Mouse (Mus musculus): ENCODE data around the gene Mrgprh. TPM values are rescaled to one million over a fixed set of nuclear protein-coding genes. Genes with fewer than 3 reads are reported as not detected.
"Not testable (repeated sequence)": the region's sequence is repeated elsewhere in the genome, so short reads cannot be mapped to it uniquely, and the experiment has no call there.

Gene Mrgprh
- polyA plus RNA-seq, 1 experiment from 2014 or later, result not detected

DNA sequence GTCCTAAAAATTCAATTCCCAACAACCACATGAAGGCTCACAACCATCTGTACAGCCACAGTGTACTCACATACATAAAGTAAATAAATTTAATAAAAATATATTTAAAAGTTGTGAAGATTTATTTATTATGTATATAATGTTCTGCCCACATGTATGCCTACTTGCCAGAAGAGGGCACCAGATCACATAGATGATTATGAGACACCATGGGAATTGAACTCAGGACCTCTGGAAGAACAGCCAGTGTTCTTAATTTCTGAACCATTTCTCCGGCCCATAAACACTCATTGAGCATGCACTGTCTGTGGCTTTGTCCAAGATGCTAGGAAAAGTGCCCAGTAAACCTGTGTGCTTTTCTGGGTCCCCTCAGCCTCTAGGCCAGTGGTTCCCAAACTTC, 5.4 kb downstream of the Mrgprh start:
- Histone ChIP-seq H3K36me3 (ENCODE audit: control insufficient read depth, insufficient read depth, low read length) (no peaks in the 10 kb centered on the region), H3K9ac (ENCODE audit: low read depth, low read length) (no peak overlapping the region), H3K9me3 (ENCODE audit: control insufficient read depth, low read length) (no peaks in the 10 kb centered on the region), H3K27ac (ENCODE audit: low read depth, low read length) (no peak overlapping the region), H3K4me1 (replicated peaks; ENCODE audit: control insufficient read depth, insufficient read depth, low read length) (no peaks in the 10 kb centered on the region), H3K4me3 (ENCODE audit: low read depth, low read length) (no peak overlapping the region), H3K4me2 (no peak overlapping the region), H3K27me3 (replicated peaks; ENCODE audit: control insufficient read depth, insufficient read depth, low read length) (no peaks in the 10 kb centered on the region; the same call in 1 of the 2 replicates)
- no peak for ATAC-seq (replicated peaks; ENCODE audit: low FRiP score)
- WGBS, result 84% methylated on average over 1 of the region's 1 CpGs
- no peak for DNase-seq (ENCODE audit: low spot score)

DNA sequence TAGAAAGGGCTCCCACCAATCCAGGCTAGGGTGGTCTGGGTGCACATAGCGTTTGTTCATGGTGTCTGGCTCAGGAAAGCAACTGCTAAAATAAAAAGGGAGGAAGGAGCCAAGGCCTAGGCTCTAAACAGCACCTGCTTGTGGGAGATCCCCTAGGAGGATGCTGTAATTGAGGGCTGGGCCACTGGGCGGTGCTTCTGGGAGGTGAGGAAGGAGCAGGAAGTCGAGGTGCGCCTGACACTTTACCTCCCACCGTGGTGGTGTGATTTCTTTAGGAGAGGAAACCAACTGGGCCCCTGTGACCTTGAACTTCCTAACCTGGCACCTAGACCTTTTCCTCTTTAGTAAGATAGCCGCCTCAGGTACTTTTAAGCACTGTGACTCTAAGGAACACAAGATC, 10.8 kb downstream of the Mrgprh start:
- ATAC-seq (replicated peaks; ENCODE audit: low FRiP score), result no peak

DNA sequence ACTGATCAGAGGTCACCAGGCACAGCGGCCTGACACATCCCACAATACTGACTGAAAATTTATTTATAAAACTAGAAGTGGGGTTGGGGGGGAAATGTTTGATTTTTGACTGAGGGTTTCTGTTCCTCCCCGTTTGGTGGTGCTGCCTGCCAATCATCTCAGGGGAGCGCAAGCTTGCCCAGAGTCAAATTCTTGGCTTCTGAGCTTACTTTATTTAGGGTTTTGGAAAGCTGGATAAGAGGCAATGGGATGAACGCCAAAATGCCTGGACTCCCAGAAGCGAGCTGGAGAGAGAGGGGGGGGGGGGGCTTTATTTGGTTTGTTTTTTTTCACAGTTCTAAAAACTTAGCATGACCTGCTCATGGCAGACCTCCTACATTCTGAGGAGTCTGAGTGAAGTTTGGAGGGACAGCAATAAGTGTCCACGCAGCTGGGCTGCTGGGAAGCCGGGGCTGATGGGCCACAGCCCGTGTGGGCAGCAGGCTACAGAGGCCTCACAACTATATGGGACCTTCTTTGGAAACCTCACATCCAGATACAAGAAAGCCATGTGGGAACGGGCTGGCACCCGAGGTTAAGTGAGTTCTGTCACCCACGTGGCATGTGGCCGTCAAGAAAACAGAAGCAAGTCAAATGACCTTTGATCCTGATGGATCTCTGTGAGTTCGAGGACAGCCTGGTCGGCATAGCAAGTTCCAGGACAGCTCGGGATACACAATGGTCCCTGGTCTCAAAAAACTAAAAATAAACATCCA, 11.4 kb downstream of the Mrgprh start:
- DNase-seq (ENCODE audit: low spot score) (no peak), ATAC-seq (replicated peaks; ENCODE audit: low FRiP score) (no peak)
- 78% methylated on average over 15 of the region's 15 CpGs for WGBS
- Histone ChIP-seq H3K4me2 (no peak overlapping the region), H3K4me3 (ENCODE audit: low read depth, low read length) (no peak overlapping the region), H3K27ac (ENCODE audit: low read depth, low read length) (no peak overlapping the region), H3K27me3 (replicated peaks; ENCODE audit: control insufficient read depth, insufficient read depth, low read length) (no peaks in the 10 kb centered on the region), H3K4me1 (replicated peaks; ENCODE audit: control insufficient read depth, insufficient read depth, low read length) (no peaks in the 10 kb centered on the region), H3K9me3 (ENCODE audit: control insufficient read depth, low read length) (no peaks in the 10 kb centered on the region), H3K9ac (ENCODE audit: low read depth, low read length) (no peak overlapping the region), H3K36me3 (ENCODE audit: control insufficient read depth, insufficient read depth, low read length) (no peaks in the 10 kb centered on the region)

More for the DNA sequence above, 10.8 kb downstream of the Mrgprh start:
- H3K4me3 ChIP-seq (ENCODE audit: low read depth, low read length), result no peak overlapping the region
- no peaks in the 10 kb centered on the region for H3K27me3 ChIP-seq (replicated peaks; ENCODE audit: control insufficient read depth, insufficient read depth, low read length)
- no peak overlapping the region for H3K9ac ChIP-seq (ENCODE audit: low read depth, low read length)
- H3K4me2 ChIP-seq, result no peak overlapping the region
- no peaks in the 10 kb centered on the region for H3K4me1 ChIP-seq (replicated peaks; ENCODE audit: control insufficient read depth, insufficient read depth, low read length)
- H3K36me3 ChIP-seq (ENCODE audit: control insufficient read depth, insufficient read depth, low read length), result no peaks in the 10 kb centered on the region
- no peak for DNase-seq (ENCODE audit: low spot score)
- WGBS, result 41% methylated on average over 6 of the region's 6 CpGs
- H3K27ac ChIP-seq (ENCODE audit: low read depth, low read length), result no peak overlapping the region
- H3K9me3 ChIP-seq (ENCODE audit: control insufficient read depth, low read length), result no peaks in the 10 kb centered on the region

DNA sequence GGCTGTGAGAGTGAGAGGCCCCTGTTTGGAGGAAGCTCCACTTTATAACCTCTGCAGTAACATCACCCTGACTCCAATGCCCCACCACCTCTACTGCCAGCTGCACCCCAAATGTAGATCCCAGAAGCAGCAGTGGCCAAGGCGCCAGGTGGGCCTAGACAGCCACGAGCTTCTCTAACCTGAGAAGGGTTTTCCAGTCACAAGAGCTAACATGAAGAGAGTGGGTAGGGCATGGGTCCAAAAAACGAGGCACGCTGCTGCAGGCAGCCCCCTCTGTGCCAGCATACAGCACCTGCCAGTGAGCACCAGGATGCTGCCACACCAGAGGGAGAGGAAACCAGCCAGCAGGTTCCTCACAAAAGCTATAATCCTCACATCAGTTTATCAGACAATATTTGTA, 15.2 kb downstream of the Mrgprh start:
- H3K27me3 ChIP-seq (replicated peaks; ENCODE audit: control insufficient read depth, insufficient read depth, low read length), result no peaks in the 10 kb centered on the region
- no peaks in the 10 kb centered on the region for H3K9me3 ChIP-seq (ENCODE audit: control insufficient read depth, low read length)
- ATAC-seq (replicated peaks; ENCODE audit: low FRiP score) (no peak), DNase-seq (ENCODE audit: low spot score) (no peak)
- no peaks in the 10 kb centered on the region for H3K4me1 ChIP-seq (replicated peaks; ENCODE audit: control insufficient read depth, insufficient read depth, low read length)
- no peak overlapping the region for H3K27ac ChIP-seq (ENCODE audit: low read depth, low read length)
- H3K4me3 ChIP-seq (ENCODE audit: low read depth, low read length), result no peak overlapping the region
- 82% methylated on average over 4 of the region's 4 CpGs for WGBS
- no peaks in the 10 kb centered on the region for H3K36me3 ChIP-seq (ENCODE audit: control insufficient read depth, insufficient read depth, low read length)
- H3K9ac ChIP-seq (ENCODE audit: low read depth, low read length), result no peak overlapping the region
- H3K4me2 ChIP-seq, result no peak overlapping the region

DNA sequence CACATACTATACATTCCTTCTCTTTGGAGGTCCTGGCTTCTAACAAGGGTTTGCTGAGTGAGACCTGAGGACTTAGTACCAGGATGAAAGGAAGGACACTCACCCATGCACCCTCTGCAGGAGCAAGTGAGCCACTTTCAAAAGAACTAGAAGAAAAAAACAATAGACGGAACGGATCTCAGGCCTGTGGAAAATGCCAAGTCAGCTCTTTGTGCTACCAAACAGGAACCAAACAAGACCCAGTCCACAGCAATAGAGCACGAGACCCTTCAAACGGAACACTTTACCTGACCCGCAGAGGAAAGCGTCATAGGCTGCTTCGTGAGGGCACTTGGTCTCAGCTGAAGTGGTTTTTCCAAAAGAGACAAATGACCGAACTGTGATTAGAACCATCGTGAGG, 16.2 kb downstream of the Mrgprh start:
- no peak for DNase-seq (ENCODE audit: low spot score)
- no peaks in the 10 kb centered on the region for H3K4me1 ChIP-seq (replicated peaks; ENCODE audit: control insufficient read depth, insufficient read depth, low read length)
- no peak overlapping the region for H3K4me3 ChIP-seq (ENCODE audit: low read depth, low read length)
- 89% methylated on average over 9 of the region's 9 CpGs for WGBS
- ATAC-seq (replicated peaks; ENCODE audit: low FRiP score), result no peak
- H3K4me2 ChIP-seq, result no peak overlapping the region
- no peaks in the 10 kb centered on the region for H3K9me3 ChIP-seq (ENCODE audit: control insufficient read depth, low read length)
- H3K9ac ChIP-seq (ENCODE audit: low read depth, low read length), result no peak overlapping the region
- H3K27me3 ChIP-seq (replicated peaks; ENCODE audit: control insufficient read depth, insufficient read depth, low read length), result no peaks in the 10 kb centered on the region
- no peak overlapping the region for H3K27ac ChIP-seq (ENCODE audit: low read depth, low read length)
- H3K36me3 ChIP-seq (ENCODE audit: control insufficient read depth, insufficient read depth, low read length), result no peaks in the 10 kb centered on the region

DNA sequence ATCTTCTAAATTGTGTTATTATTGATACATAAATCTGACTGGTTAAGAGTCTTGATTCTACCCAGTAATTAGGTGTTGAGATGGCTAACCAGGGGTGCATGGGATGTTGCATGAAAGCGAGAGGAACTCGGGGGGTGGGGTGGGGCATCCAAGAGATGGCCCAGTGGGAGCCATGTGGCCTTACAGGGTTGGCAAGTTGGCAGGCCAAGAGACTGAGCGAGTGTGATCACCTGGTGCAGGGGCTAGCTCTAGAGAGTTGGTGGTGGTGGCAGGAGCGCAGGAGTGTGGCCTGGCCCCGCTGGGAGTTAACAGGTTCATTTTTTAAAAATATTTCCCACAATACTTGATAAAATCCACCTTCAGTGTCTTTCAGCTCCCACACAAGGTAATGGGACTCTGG, 21.8 kb downstream of the Mrgprh start:
- WGBS, result 87% methylated on average over 5 of the region's 5 CpGs
- Histone ChIP-seq H3K9me3 (ENCODE audit: control insufficient read depth, low read length) (no peaks in the 10 kb centered on the region), H3K27ac (ENCODE audit: low read depth, low read length) (no peak overlapping the region), H3K4me2 (no peak overlapping the region), H3K9ac (ENCODE audit: low read depth, low read length) (no peak overlapping the region), H3K4me3 (ENCODE audit: low read depth, low read length) (no peak overlapping the region), H3K27me3 (replicated peaks; ENCODE audit: control insufficient read depth, insufficient read depth, low read length) (no peaks in the 10 kb centered on the region), H3K36me3 (ENCODE audit: control insufficient read depth, insufficient read depth, low read length) (no peaks in the 10 kb centered on the region), H3K4me1 (replicated peaks; ENCODE audit: control insufficient read depth, insufficient read depth, low read length) (no peaks in the 10 kb centered on the region)
- ATAC-seq (replicated peaks; ENCODE audit: low FRiP score) (no peak), DNase-seq (ENCODE audit: low spot score) (no peak)

DNA sequence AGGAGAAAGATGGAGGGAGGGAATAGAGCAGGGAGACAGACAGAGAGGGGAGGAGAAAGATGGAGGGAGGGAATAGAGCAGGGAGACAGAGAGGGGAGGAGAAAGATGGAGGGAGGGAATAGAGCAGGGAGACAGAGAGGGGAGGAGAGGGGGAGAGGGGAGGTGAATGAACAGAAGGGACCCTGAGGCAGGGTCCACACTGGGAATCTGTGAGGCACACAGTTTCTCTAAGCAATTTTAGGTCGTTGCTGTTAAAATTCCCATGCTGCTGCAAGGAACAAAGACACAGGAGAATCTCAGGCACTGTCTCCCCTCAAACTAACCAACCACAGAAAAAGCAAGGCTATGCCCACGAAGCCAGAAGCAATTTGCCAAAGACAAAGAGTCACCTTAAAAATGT, 22.8 kb downstream of the Mrgprh start:
- H3K27me3 ChIP-seq (replicated peaks; ENCODE audit: control insufficient read depth, insufficient read depth, low read length); DNase-seq (ENCODE audit: low spot score); H3K4me1 ChIP-seq (replicated peaks; ENCODE audit: control insufficient read depth, insufficient read depth, low read length); ATAC-seq (replicated peaks; ENCODE audit: low FRiP score); H3K27ac ChIP-seq (ENCODE audit: low read depth, low read length); H3K9ac ChIP-seq (ENCODE audit: low read depth, low read length); H3K4me3 ChIP-seq (ENCODE audit: low read depth, low read length); H3K36me3 ChIP-seq (ENCODE audit: control insufficient read depth, insufficient read depth, low read length); H3K9me3 ChIP-seq (ENCODE audit: control insufficient read depth, low read length); H3K4me2 ChIP-seq: not testable (repeated sequence)
- WGBS, result 50% methylated on average over 2 of the region's 2 CpGs

DNA sequence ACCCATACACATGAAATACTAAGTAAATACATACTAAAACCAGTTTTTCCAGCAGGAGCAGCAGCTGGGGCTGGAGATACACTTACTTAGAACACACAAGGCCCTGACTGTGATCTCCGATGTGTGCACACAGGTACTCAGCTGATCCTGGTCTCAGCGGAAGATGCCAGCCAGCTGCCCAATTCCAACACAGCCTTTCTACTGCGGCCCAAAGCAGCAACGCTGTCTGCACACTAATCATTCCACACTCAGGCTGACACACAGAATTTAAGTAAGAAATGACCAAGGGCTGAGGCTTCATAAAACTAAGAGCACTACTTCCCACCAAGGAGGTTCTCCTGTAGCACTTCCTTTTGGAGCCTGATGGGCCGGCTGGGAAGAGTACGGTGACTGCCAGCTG, 26.5 kb downstream of the Mrgprh start:
- H3K4me1 ChIP-seq (replicated peaks; ENCODE audit: control insufficient read depth, insufficient read depth, low read length), result no peaks in the 10 kb centered on the region
- 95% methylated on average over 6 of the region's 6 CpGs for WGBS
- H3K27ac ChIP-seq (ENCODE audit: low read depth, low read length), result no peak overlapping the region
- H3K9ac ChIP-seq (ENCODE audit: low read depth, low read length), result no peak overlapping the region
- no peak overlapping the region for H3K4me2 ChIP-seq
- no peaks in the 10 kb centered on the region for H3K27me3 ChIP-seq (replicated peaks; ENCODE audit: control insufficient read depth, insufficient read depth, low read length)
- no peak for ATAC-seq (replicated peaks; ENCODE audit: low FRiP score)
- no peak for DNase-seq (ENCODE audit: low spot score)
- H3K4me3 ChIP-seq (ENCODE audit: low read depth, low read length), result no peak overlapping the region
- H3K36me3 ChIP-seq (ENCODE audit: control insufficient read depth, insufficient read depth, low read length), result peaks cover 5% of the 10 kb centered on the region
- H3K9me3 ChIP-seq (ENCODE audit: control insufficient read depth, low read length), result no peaks in the 10 kb centered on the region
